Mouse (Mus musculus): ENCODE results near the gene Gprc5b. TPM values are rescaled to one million over a fixed set of nuclear protein-coding genes. Genes with fewer than 3 reads are reported as not detected.

Gene Gprc5b
- total RNA-seq, 2 experiments from 2014 or later = 34.9 to 36.6 TPM

Other genes starting within 250 kb of the Gprc5b start
- under 1 TPM; 0.59 to 0.63 TPM for gene Iqck, start 139.5 kb downstream of the Gprc5b start, total RNA-seq (2021)
- gene Knop1, start 139.0 kb downstream of the Gprc5b start, total RNA-seq (2021) = 10 to 100 TPM; 25.3 to 27.2 TPM
- not detected for gene Gpr139, start 189.4 kb upstream of the Gprc5b start, total RNA-seq (2021)